Mouse (Mus musculus) MEL (cell line): ENCODE measurements around the gene Tinf2. TPM values are rescaled to one million over a fixed set of nuclear protein-coding genes. Genes with fewer than 3 reads are reported as not detected.
A peak's percentile ranks its signal among the peaks of the same experiment; 100 is the strongest.

Experiments used
- DNase-seq: peaks from one replicate; pipeline ENCODE4 v3.0.0; 2011; ENCODE audit warnings: low read depth, low spot score
- H3K27ac ChIP-seq: 2 replicates; pipeline ENCODE4 v1.5.1; 2012; ENCODE audit warnings: low read depth, mild to moderate bottlenecking, control low read depth, low read length, moderate library complexity; ENCODE audit not compliant: control insufficient read depth
- H3K27me3 ChIP-seq, 2 experiments: fragments of 150-350 bp in 1 of 2; sonication (generic) in 1 of 2; 2 replicates each; pipeline ENCODE4 v1.6.1; 2012; ENCODE audit warnings: low read length in 2 of 2, mild to moderate bottlenecking in 2 of 2, improper control_type of control experiment in 1 of 2, moderate library complexity in 1 of 2; ENCODE audit not compliant: insufficient read depth in 2 of 2, control insufficient read depth in 1 of 2
- H3K36me3 ChIP-seq, 2 experiments: 2 replicates each; pipeline ENCODE4 v1.6.1; 2012 to 2014; ENCODE audit warnings: low read length in 2 of 2, improper control_type of control experiment in 1 of 2, inconsistent platforms in 1 of 2, mild to moderate bottlenecking in 1 of 2; ENCODE audit not compliant: insufficient read depth in 2 of 2, control insufficient read depth in 1 of 2
- H3K4me1 ChIP-seq, 2 experiments: fragments of 150-350 bp in 1 of 2; sonication (generic) in 1 of 2; 2 replicates each; pipeline ENCODE4 v1.6.1; 2012; ENCODE audit warnings: low read length in 2 of 2, improper control_type of control experiment in 1 of 2, mild to moderate bottlenecking in 1 of 2; ENCODE audit not compliant: insufficient read depth in 2 of 2, control insufficient read depth in 1 of 2
- H3K4me3 ChIP-seq, 2 experiments: fragments of 150-350 bp in 1 of 2; sonication (generic) in 1 of 2; 2 replicates each; pipeline ENCODE4 v1.5.1; 2012; ENCODE audit warnings: low read depth in 2 of 2, low read length in 2 of 2, mild to moderate bottlenecking in 2 of 2, moderate library complexity in 2 of 2, control low read depth in 1 of 2, improper control_type of control experiment in 1 of 2; ENCODE audit not compliant: control insufficient read depth in 1 of 2, insufficient read depth in 1 of 2
- H3K79me2 ChIP-seq: 2 replicates; pipeline ENCODE4 v1.6.1; 2012; ENCODE audit warnings: mild to moderate bottlenecking, low read length, moderate library complexity; ENCODE audit not compliant: control insufficient read depth, poor library complexity, insufficient read depth
- H3K9ac ChIP-seq: 2 replicates; pipeline ENCODE4 v1.6.1; 2012; ENCODE audit warnings: low read depth, mild to moderate bottlenecking, control low read depth, low read length, moderate library complexity; ENCODE audit not compliant: control insufficient read depth, poor library complexity, severe bottlenecking
- H3K9me3 ChIP-seq: fragments of 150-350 bp; sonication (generic); replicated peaks from 2 replicates; pipeline ENCODE4 v1.6.1; 2012; ENCODE audit warnings: mild to moderate bottlenecking, low read length, improper control_type of control experiment, moderate library complexity; ENCODE audit not compliant: insufficient read depth
- BHLHE40 ChIP-seq: IDR thresholded peaks from 2 replicates; pipeline ENCODE4 v1.6.1; 2012; ENCODE audit warnings: low read depth, mild to moderate bottlenecking, inconsistent platforms, low read length, improper control_type of control experiment, borderline replicate concordance
- CHD1 ChIP-seq: IDR thresholded peaks from 2 replicates; pipeline ENCODE4 v1.6.1; 2012; ENCODE audit warnings: low read depth, mild to moderate bottlenecking, inconsistent platforms, low read length, improper control_type of control experiment
- CHD2 ChIP-seq: IDR thresholded peaks from 2 replicates; pipeline ENCODE4 v1.6.1; 2011; ENCODE audit warnings: low read length, improper control_type of control experiment
- E2F4 ChIP-seq: IDR thresholded peaks from 2 replicates; pipeline ENCODE4 v1.6.1; 2011; ENCODE audit warnings: low read depth, low read length, improper control_type of control experiment, borderline replicate concordance
- ELF1 ChIP-seq: IDR thresholded peaks from 2 replicates; pipeline ENCODE4 v1.6.1; 2014; ENCODE audit warnings: low read depth, mild to moderate bottlenecking, inconsistent platforms, low read length, improper control_type of control experiment, moderate library complexity
- EP300 ChIP-seq, 2 experiments: IDR thresholded peaks; 2 replicates each; pipeline ENCODE4 v1.6.1; 2011; ENCODE audit warnings: improper control_type of control experiment in 2 of 2, low read length in 2 of 2, low read depth in 1 of 2, mild to moderate bottlenecking in 1 of 2
- ETS1 ChIP-seq: IDR thresholded peaks from 2 replicates; pipeline ENCODE4 v1.6.1; 2012; ENCODE audit warnings: low read depth, mild to moderate bottlenecking, inconsistent platforms, low read length, improper control_type of control experiment, moderate library complexity
- GABPA ChIP-seq: IDR thresholded peaks from 2 replicates; pipeline ENCODE4 v1.6.1; 2012; ENCODE audit warnings: low read depth, mild to moderate bottlenecking, inconsistent platforms, low read length, improper control_type of control experiment, moderate library complexity
- GATA1 ChIP-seq: IDR thresholded peaks from 2 replicates; pipeline ENCODE4 v1.6.1; 2011; ENCODE audit warnings: low read depth, low read length, improper control_type of control experiment
- HCFC1 ChIP-seq: IDR thresholded peaks from 2 replicates; pipeline ENCODE4 v1.6.1; 2012; ENCODE audit warnings: low read depth, mild to moderate bottlenecking, inconsistent platforms, low read length, improper control_type of control experiment, moderate library complexity
- JUND ChIP-seq: IDR thresholded peaks from 2 replicates; pipeline ENCODE4 v1.6.1; 2011; ENCODE audit warnings: low read depth, mild to moderate bottlenecking, improper control_type of control experiment, low read length
- KAT2A ChIP-seq: conservative IDR thresholded peaks from 2 replicates; pipeline ENCODE4 v1.6.1; 2012; ENCODE audit warnings: low read depth, low read length, improper control_type of control experiment, inconsistent platforms
- MAZ ChIP-seq: IDR thresholded peaks from 2 replicates; pipeline ENCODE4 v1.6.1; 2012; ENCODE audit warnings: low read depth, mild to moderate bottlenecking, inconsistent platforms, low read length, improper control_type of control experiment
- MEF2A ChIP-seq: IDR thresholded peaks from 2 replicates; pipeline ENCODE4 v1.6.1; 2014; ENCODE audit warnings: low read depth, mild to moderate bottlenecking, inconsistent platforms, low read length, improper control_type of control experiment; ENCODE audit not compliant: poor library complexity, insufficient replicate concordance, severe bottlenecking; ENCODE audit errors: extremely low read depth
- MYC ChIP-seq: IDR thresholded peaks from 2 replicates; pipeline ENCODE4 v1.6.1; 2011; ENCODE audit warnings: low read depth, mild to moderate bottlenecking, low read length, improper control_type of control experiment, moderate library complexity
- NELFE ChIP-seq: IDR thresholded peaks from 2 replicates; pipeline ENCODE4 v1.6.1; 2011; ENCODE audit warnings: low read depth, low read length, improper control_type of control experiment
- NRF1 ChIP-seq: IDR thresholded peaks from 2 replicates; pipeline ENCODE4 v1.6.1; 2014; ENCODE audit warnings: low read depth, mild to moderate bottlenecking, inconsistent platforms, low read length, improper control_type of control experiment, moderate library complexity; ENCODE audit not compliant: poor library complexity, insufficient read depth, severe bottlenecking
- POLR2A ChIP-seq, 2 experiments: IDR thresholded peaks; 2 replicates each; pipeline ENCODE4 v1.6.1; 2011 to 2012; ENCODE audit warnings: low read length in 2 of 2, mild to moderate bottlenecking in 2 of 2, control low read depth in 1 of 2, improper control_type of control experiment in 1 of 2, low read depth in 1 of 2, moderate library complexity in 1 of 2; ENCODE audit not compliant: control insufficient read depth in 1 of 2, insufficient read depth in 1 of 2, poor library complexity in 1 of 2
- POLR2AphosphoS2 ChIP-seq: IDR thresholded peaks from 2 replicates; pipeline ENCODE4 v1.6.1; 2011; ENCODE audit warnings: low read length, improper control_type of control experiment
- RCOR1 ChIP-seq: IDR thresholded peaks from 2 replicates; pipeline ENCODE4 v1.6.1; 2012; ENCODE audit warnings: low read depth, mild to moderate bottlenecking, inconsistent platforms, low read length, improper control_type of control experiment
- SIN3A ChIP-seq: IDR thresholded peaks from 2 replicates; pipeline ENCODE4 v1.6.1; 2012; ENCODE audit warnings: low read length, improper control_type of control experiment, inconsistent platforms
- TAL1 ChIP-seq: IDR thresholded peaks from 2 replicates; pipeline ENCODE4 v1.6.1; 2012; ENCODE audit warnings: mild to moderate bottlenecking, inconsistent platforms, low read length, moderate library complexity, mixed read lengths
- TBP ChIP-seq: IDR thresholded peaks from 2 replicates; pipeline ENCODE4 v1.8.0; 2011; ENCODE audit warnings: low read depth, low read length, improper control_type of control experiment
- UBTF ChIP-seq: IDR thresholded peaks from 2 replicates; pipeline ENCODE4 v1.6.1; 2012; ENCODE audit warnings: low read depth, mild to moderate bottlenecking, inconsistent platforms, low read length, improper control_type of control experiment, moderate library complexity, borderline replicate concordance; ENCODE audit not compliant: insufficient read depth
- ZC3H11A ChIP-seq: IDR thresholded peaks from 2 replicates; pipeline ENCODE4 v1.6.1; 2012; ENCODE audit warnings: low read depth, mild to moderate bottlenecking, inconsistent platforms, low read length, improper control_type of control experiment
- ZKSCAN1 ChIP-seq: IDR thresholded peaks from 2 replicates; pipeline ENCODE4 v1.6.1; 2012; ENCODE audit warnings: low read depth, mild to moderate bottlenecking, inconsistent platforms, low read length, improper control_type of control experiment, moderate library complexity
- polyA plus RNA-seq, 2 experiments: library from polyadenylated mRNA; stranded (reverse) in 1 of 2; unstranded in 1 of 2; fragments of >175 nt in 1 of 2; fragments of >200 nt in 1 of 2; gene quantifications; 2 replicates each; pipeline versions ENCODE4 v1.2.1 to v1.2.4; 2012; ENCODE audit warnings: low replicate concordance in 2 of 2, low read depth in 1 of 2; ENCODE audit not compliant: insufficient read length in 2 of 2, insufficient read depth in 1 of 2, missing spikeins in 1 of 2
- total RNA-seq: library from RNA; depleted of rRNA; stranded (reverse); fragments of 300-350 nt; gene quantifications from 2 replicates; pipeline ENCODE4 v1.2.3, GENCODE M21; 2012

Gene Tinf2
- total and polyA plus RNA-seq, 3 experiments: 27.2 to 53.0 TPM; not detected in 1

DNA sequence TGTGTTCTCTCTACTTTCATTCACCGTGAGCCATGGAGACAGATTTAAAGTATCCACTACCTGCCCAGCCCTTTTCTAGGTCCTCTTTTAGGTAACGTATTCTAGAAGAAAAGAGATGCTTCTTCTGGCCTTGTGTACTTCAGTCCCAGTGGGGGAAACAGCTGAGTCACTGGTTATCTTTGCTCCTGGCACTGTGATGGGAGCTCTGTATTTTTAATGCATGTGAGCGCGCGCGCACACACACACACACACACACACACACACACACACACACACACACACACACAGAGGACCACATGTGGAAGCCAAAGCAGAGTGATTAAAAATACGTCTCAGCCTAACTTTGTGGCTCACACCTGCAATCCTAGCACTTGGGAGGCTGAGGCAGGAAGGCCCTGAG, 41.8 kb upstream of the Tinf2 start (continued):
- TF ChIP-seq HCFC1 (0 out of 2 replicates have a peak, but pooled peaks have one; percentile 39), ZKSCAN1 (no peak), GABPA (peak; percentile 68; the same call in 1 of the 2 replicates), TBP (no peak; the same call in 1 of the 2 replicates), KAT2A (no peak)

GRCm38 (mm10) chr14:55722438-55722945, 40.9 kb upstream of the Tinf2 start:
- DNase-seq: peak; percentile 67
- Histone ChIP-seq H3K9me3 (no peaks in the 10 kb centered on the region), H3K4me3 (peak overlapping the region; percentile 84 to 90), H3K79me2 (peaks cover 2% of the 10 kb centered on the region; the same call in 1 of the 2 replicates), H3K4me1 (peaks cover 11 to 12% of the 10 kb centered on the region in 2 experiments), H3K36me3 (peaks cover 0 to 14% of the 10 kb centered on the region in 2 experiments; a peak in 2 of 4 replicates), H3K27ac (peak overlapping the region; percentile 88), H3K27me3 (no peaks in the 10 kb centered on the region), H3K9ac (peak overlapping the region; percentile 83)
- TF ChIP-seq GATA1: 0 out of 2 replicates have a peak, but pooled peaks have one; percentile 50
- TF ChIP-seq ETS1: peak; percentile 49; the same call in 1 of the 2 replicates
- no peak for TF ChIP-seq BHLHE40
- 0 out of 2 replicates have a peak, but pooled peaks have one; percentile 4 for TF ChIP-seq TAL1

DNA sequence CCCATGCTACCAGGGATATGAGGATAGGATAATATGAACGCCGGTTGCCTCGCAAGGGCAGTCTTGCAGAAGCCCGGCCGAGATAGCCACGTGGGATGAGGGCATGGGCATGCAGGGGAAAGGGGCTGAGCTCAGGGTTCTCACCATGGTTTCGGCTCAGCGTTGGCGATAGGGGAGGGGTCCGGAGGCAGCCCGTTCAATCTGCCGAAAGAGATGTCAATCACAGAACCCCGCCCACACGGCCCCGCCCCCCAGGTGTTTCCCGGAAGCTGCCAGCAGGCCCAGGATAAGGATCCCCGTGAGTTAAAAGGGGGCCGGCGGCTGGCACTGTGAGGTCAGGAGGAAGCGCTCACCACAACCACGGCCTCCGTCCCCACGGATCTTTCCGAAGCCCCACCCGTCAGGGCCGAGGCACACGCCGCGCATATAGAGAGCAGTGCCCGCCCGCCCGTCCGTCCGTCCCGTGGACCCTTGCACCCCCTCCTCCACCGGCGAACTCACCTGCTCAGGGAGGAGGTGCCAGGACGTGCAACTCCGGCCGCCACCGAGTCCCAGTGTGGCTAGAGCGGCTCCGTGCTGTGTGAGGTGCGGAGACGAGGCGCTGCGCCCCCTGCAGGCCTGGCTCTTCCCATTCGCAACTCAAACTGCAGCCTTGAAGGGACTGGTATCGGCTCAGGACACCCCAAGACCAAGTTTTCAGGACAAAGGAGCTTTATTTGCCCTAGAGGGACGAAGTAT, 40.2 kb upstream of the Tinf2 start, which contains the start of gene Rabggta:
Rabggta (minus strand) TSS at position 564 of the 738 bp plus-strand sequence.
- peaks cover 11 to 12% of the 10 kb centered on the region in 2 experiments for H3K4me1 ChIP-seq
- peak within 1 kb of the TSS; percentile 88 for H3K27ac ChIP-seq
- DNase-seq: peak; percentile 97
- H3K79me2 ChIP-seq: peaks cover 2% of the 10 kb centered on the region; the same call in 1 of the 2 replicates
- peaks cover 0 to 14% of the 10 kb centered on the region in 2 experiments; a peak in 2 of 4 replicates for H3K36me3 ChIP-seq
- peak within 1 kb of the TSS; percentile 84 to 90 for H3K4me3 ChIP-seq
- H3K9ac ChIP-seq: peak within 1 kb of the TSS; percentile 83
- no peaks in the 10 kb centered on the region for H3K9me3 ChIP-seq
- no peaks in the 10 kb centered on the region for H3K27me3 ChIP-seq
- TF ChIP-seq NELFE (peak; percentile 60), E2F4 (no peak), MAZ (peak; percentile 91), RCOR1 (0 out of 2 replicates have a peak, but pooled peaks have one; percentile 4), CHD2 (no peak), NRF1 (no peak), ZC3H11A (no peak), GABPA (peak; percentile 75; the same call in 1 of the 2 replicates), KAT2A (no peak), CHD1 (no peak), UBTF (no peak), SIN3A (peak; percentile 85), ELF1 (peak; percentile 81), JUND (no peak), BHLHE40 (no peak), MEF2A (no peak), EP300 (IDR thresholded peaks at IDR 0.05; ENCODE audit: low read depth in 1 of 2, low read length in 2 of 2) (peak in 1 of 2 experiments; percentile 38; a peak in 3 of 4 replicates), MYC (peak; percentile 62), POLR2A (IDR thresholded peaks at IDR 0.05; ENCODE audit: control insufficient read depth in 1 of 2, insufficient read depth in 1 of 2, low read depth in 1 of 2, low read length in 2 of 2, poor library complexity in 1 of 2) (peak; percentile 62 to 76; a peak in 3 of 4 replicates), POLR2AphosphoS2 (no peak; the same call in 1 of the 2 replicates), TBP (peak; percentile 79)
